Mouse (Mus musculus): Measurements from ENCODE around the gene Zfp661.

DNA sequence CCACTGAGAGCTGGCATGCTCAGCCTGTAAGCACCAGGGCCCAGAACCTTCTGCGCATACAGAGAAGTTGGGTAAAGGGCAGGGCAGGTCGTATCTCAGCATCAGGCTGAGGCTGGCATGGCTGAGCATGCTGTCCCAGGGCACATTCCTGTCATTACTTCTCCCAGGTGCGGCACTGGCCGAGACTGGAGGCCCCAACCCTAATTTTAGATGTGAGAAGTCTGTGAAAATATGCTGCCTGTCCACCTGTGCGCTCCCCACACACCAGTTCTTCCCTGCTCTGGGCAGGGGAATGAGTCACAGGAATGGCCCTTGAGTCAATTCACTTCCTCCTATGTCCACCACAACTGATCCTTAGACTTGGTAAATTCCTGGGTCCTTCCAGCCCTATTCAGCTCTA lies 38.8 kb upstream of the Zfp661 start:
- TF ChIP-seq POLR2A (IDR thresholded peaks at IDR 0.05; ENCODE audit: insufficient read depth, low read depth, low read length) (no peak), CTCF (IDR thresholded peaks at IDR 0.05; ENCODE audit: insufficient read depth, low read depth, low read length) (no peak)
